8 mouse cellular contexts compared by ENCODE assay signal in the genomic region with DNA sequence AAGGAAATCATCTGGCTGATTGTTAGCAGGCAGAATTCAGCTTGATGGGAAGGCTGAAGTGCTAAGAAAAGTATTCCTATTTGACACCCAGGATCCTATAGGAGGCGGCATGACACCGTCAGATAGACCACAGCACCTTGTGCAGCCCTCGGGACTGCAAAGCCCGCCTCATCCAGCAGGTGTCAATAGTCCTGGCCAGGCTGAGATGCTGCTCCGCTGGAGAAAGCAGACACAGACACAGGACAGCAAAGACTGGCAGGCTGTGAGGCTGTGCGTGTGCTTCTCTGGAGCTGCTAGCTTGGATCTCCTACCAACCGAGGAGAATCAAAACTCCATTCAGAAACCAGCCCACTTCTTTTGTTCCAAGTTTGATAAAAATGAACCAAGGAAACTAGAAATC.
A peak's percentile ranks its signal among the peaks of the same experiment; 100 is the strongest.
DNase-seq lines count a peak whose midpoint lies in the region; ATAC-seq lines count a peak whose summit lies in the region.

No protein-coding gene starts in this region.

- DNase-seq in WW6 (ENCODE audit: low read depth, low spot score): peak; percentile 61
- DNase-seq in gastrocnemius, postnatal 10 days: peak; percentile 70
- DNase-seq in hindlimb bud, embryonic 11.5 days (ENCODE audit: extremely low spot score, low read depth, low spot score): peak; percentile 39
- peak; percentile 31 to 41 for DNase-seq in left cerebral cortex, adult 18-20 months (ENCODE audit: low spot score in 2 of 2)
- DNase-seq in lung, postnatal 36 days: peak; percentile 90
- peak; percentile 77 for DNase-seq in retina, postnatal 7 days (ENCODE audit: low read depth, low spot score)
- peak; percentile 88 for DNase-seq in thymus, postnatal 4 days

- ATAC-seq in common myeloid progenitor, adult 5-6 weeks (replicated peaks; ENCODE audit: low read depth, poor library complexity, severe bottlenecking): peak; percentile 96

Comparison
In these comparisons a context has a peak if more than half of its experiments do, and no peak if none do; other contexts are left out.
1. Peak in every context shown above with its lines: DNase-seq and ATAC-seq.
2. DNase-seq: peak in every context shown above with its lines; median percentile 90 in lung, postnatal 36 days; 88 in thymus, postnatal 4 days; 77 in retina, postnatal 7 days; 70 in gastrocnemius, postnatal 10 days; 61 in WW6; 39 in hindlimb bud, embryonic 11.5 days; 36 in left cerebral cortex, adult 18-20 months.